Mouse (Mus musculus) midbrain, embryonic 15.5 days (tissue): ENCODE measurements around the gene Ntm. TPM values are rescaled to one million over a fixed set of nuclear protein-coding genes. Genes with fewer than 3 reads are reported as not detected.

Source experiments
- ATAC-seq: fragments of 200-750 bp; cut with Nextera tagmentation; replicated peaks from 2 replicates; pipeline ENCODE4 v1.8.0; 2017; ENCODE audit warnings: moderate TSS enrichment
- H3K27ac ChIP-seq: fragments of 300-500 bp; sonication (generic); 2 replicates; pipeline ENCODE4 v1.5.1; 2015; ENCODE audit warnings: mild to moderate bottlenecking, inconsistent platforms
- H3K27me3 ChIP-seq: fragments of 300-500 bp; sonication (generic); replicated peaks from 2 replicates; pipeline ENCODE4 v1.6.1; 2015; ENCODE audit warnings: inconsistent platforms
- H3K36me3 ChIP-seq: fragments of 300-500 bp; sonication (generic); replicated peaks from 2 replicates; pipeline ENCODE4 v1.6.1; 2015; ENCODE audit warnings: inconsistent platforms
- H3K4me1 ChIP-seq: fragments of 300-500 bp; sonication (generic); 2 replicates; pipeline ENCODE4 v1.6.1; 2015; ENCODE audit warnings: inconsistent platforms
- H3K4me2 ChIP-seq: fragments of 300-500 bp; sonication (generic); 2 replicates; pipeline ENCODE4 v1.6.1; 2015; ENCODE audit warnings: inconsistent platforms, mild to moderate bottlenecking, moderate library complexity
- H3K4me3 ChIP-seq: fragments of 300-500 bp; sonication (generic); 2 replicates; pipeline ENCODE4 v1.5.1; 2015; ENCODE audit warnings: mild to moderate bottlenecking, inconsistent platforms
- H3K9ac ChIP-seq: fragments of 300-500 bp; sonication (generic); 2 replicates; pipeline ENCODE4 v1.6.1; 2015; ENCODE audit warnings: mild to moderate bottlenecking, inconsistent platforms
- H3K9me3 ChIP-seq: fragments of 300-500 bp; sonication (generic); 2 replicates; pipeline ENCODE4 v1.6.1; 2016; ENCODE audit warnings: inconsistent platforms
- WGBS: fragments of 180-500 bp; shearing (Covaris S2); methylation state at CpG from one replicate; pipeline ENCODE4 v1.1.7; 2015; ENCODE audit warnings: mixed read lengths; 5-methylcytosine and 5-hydroxymethylcytosine counted together
- polyA plus RNA-seq: library from polyadenylated mRNA; unstranded; fragments of >200 nt; fragmentation: Nextera tagmentation; extraction: Ambion mirVana; gene quantifications from 2 replicates; pipeline ENCODE4 v1.2.1, GENCODE M21; 2015

Gene Ntm
- polyA plus RNA-seq, 1 experiment from 2014 or later = 246 TPM

DNA sequence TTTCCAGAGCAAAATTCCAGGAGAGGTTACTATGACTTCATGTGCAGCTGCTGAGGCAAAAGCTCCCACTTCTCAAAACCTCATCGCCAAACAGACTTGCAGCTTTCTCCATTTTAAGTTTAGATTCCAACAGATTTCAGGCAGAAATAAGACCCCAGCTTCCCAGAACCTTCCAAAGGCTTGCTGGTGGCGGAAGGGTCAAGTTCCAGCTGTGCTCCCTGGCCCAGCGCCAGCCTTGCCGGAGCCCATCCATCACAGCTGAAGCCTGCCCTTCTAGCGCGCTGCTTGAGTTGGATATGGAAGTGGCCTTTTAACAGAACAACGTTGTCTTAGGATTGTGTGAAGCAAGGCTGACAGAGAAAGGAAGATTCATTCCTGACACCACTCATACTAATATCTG, 534.6 kb downstream of the Ntm start:
- Histone ChIP-seq H3K27ac (0 out of 2 replicates have a peak overlapping the region, but pooled peaks have one; percentile 47), H3K36me3 (no peaks in the 10 kb centered on the region)
- no peak for ATAC-seq

GRCm38 (mm10) chr9:29426261-29426660, 536.7 kb downstream of the Ntm start:
- ATAC-seq = no peak
- Histone ChIP-seq H3K9ac (no peak overlapping the region), H3K4me2 (no peak overlapping the region), H3K9me3 (no peaks in the 10 kb centered on the region), H3K36me3 (no peaks in the 10 kb centered on the region), H3K4me3 (no peak overlapping the region), H3K27me3 (no peaks in the 10 kb centered on the region), H3K27ac (no peak overlapping the region), H3K4me1 (peaks cover 6% of the 10 kb centered on the region)
- WGBS = 92% methylated on average over 2 of the region's 2 CpGs

More for the DNA sequence above, 534.6 kb downstream of the Ntm start:
- Histone ChIP-seq H3K9me3 (no peaks in the 10 kb centered on the region), H3K9ac (no peak overlapping the region), H3K4me2 (no peak overlapping the region), H3K4me1 (peaks cover 11% of the 10 kb centered on the region), H3K27me3 (no peaks in the 10 kb centered on the region), H3K4me3 (no peak overlapping the region)
- WGBS = 24% methylated on average over 7 of the region's 7 CpGs

GRCm38 (mm10) chr9:29415578-29415977, 547.4 kb downstream of the Ntm start:
- Histone ChIP-seq H3K9ac (no peak overlapping the region), H3K27me3 (no peaks in the 10 kb centered on the region), H3K4me3 (no peak overlapping the region), H3K4me2 (no peak overlapping the region), H3K27ac (no peak overlapping the region), H3K36me3 (no peaks in the 10 kb centered on the region), H3K9me3 (no peaks in the 10 kb centered on the region), H3K4me1 (peaks cover 29% of the 10 kb centered on the region)
- no peak for ATAC-seq
- 72% methylated on average over 2 of the region's 2 CpGs for WGBS

- WGBS = 70% methylated on average over 4 of the region's 4 CpGs
- Histone ChIP-seq H3K4me2 (peak overlapping the region; percentile 85), H3K27me3 (no peaks in the 10 kb centered on the region), H3K36me3 (no peaks in the 10 kb centered on the region), H3K9me3 (no peaks in the 10 kb centered on the region), H3K4me3 (peak overlapping the region; percentile 51; the same call in 1 of the 2 replicates), H3K4me1 (peaks cover 33% of the 10 kb centered on the region), H3K27ac (peak overlapping the region; percentile 88; the same call in 1 of the 2 replicates), H3K9ac (peak overlapping the region; percentile 60; the same call in 1 of the 2 replicates)
- ATAC-seq = no peak
These were observed 549.8 kb downstream of the Ntm start for GRCm38 (mm10) chr9:29413126-29413525.

GRCm38 (mm10) chr9:29412181-29412771, 550.7 kb downstream of the Ntm start:
- Histone ChIP-seq H3K4me1 (peaks cover 33% of the 10 kb centered on the region), H3K9me3 (no peaks in the 10 kb centered on the region), H3K36me3 (no peaks in the 10 kb centered on the region), H3K9ac (peak overlapping the region; percentile 60), H3K4me3 (peak overlapping the region; percentile 51), H3K4me2 (peak overlapping the region; percentile 85), H3K27ac (peak overlapping the region; percentile 88), H3K27me3 (no peaks in the 10 kb centered on the region)
- WGBS = under 1% methylated on average over 61 of the region's 61 CpGs
- ATAC-seq = peak; percentile 81

- peak overlapping the region; percentile 85 for H3K4me2 ChIP-seq
- H3K9ac ChIP-seq = peak overlapping the region; percentile 60
- WGBS = under 1% methylated on average over 40 of the region's 40 CpGs
- H3K27me3 ChIP-seq = no peaks in the 10 kb centered on the region
- H3K36me3 ChIP-seq = no peaks in the 10 kb centered on the region
- peaks cover 33% of the 10 kb centered on the region for H3K4me1 ChIP-seq
- peak; percentile 55 for ATAC-seq
- peak overlapping the region; percentile 88 for H3K27ac ChIP-seq
- H3K9me3 ChIP-seq = no peaks in the 10 kb centered on the region
- peak overlapping the region; percentile 51 for H3K4me3 ChIP-seq
These were observed 551.3 kb downstream of the Ntm start for GRCm38 (mm10) chr9:29411408-29412180.

- 39% methylated on average over 10 of the region's 10 CpGs for WGBS
- no peak for ATAC-seq
- Histone ChIP-seq H3K4me2 (peak overlapping the region; percentile 85), H3K36me3 (no peaks in the 10 kb centered on the region), H3K27me3 (no peaks in the 10 kb centered on the region), H3K4me1 (peaks cover 30% of the 10 kb centered on the region), H3K4me3 (peak overlapping the region; percentile 51), H3K27ac (peak overlapping the region; percentile 88), H3K9ac (peak overlapping the region; percentile 60), H3K9me3 (no peaks in the 10 kb centered on the region)
These were observed 552.1 kb downstream of the Ntm start for GRCm38 (mm10) chr9:29410728-29411407.

GRCm38 (mm10) chr9:29410284-29410683, 552.7 kb downstream of the Ntm start:
- peak overlapping the region; percentile 60; the same call in 1 of the 2 replicates for H3K9ac ChIP-seq
- no peaks in the 10 kb centered on the region for H3K9me3 ChIP-seq
- no peak overlapping the region for H3K27ac ChIP-seq
- no peaks in the 10 kb centered on the region for H3K27me3 ChIP-seq
- peak overlapping the region; percentile 51 for H3K4me3 ChIP-seq
- peak overlapping the region; percentile 85 for H3K4me2 ChIP-seq
- no peaks in the 10 kb centered on the region for H3K36me3 ChIP-seq
- ATAC-seq = no peak
- H3K4me1 ChIP-seq = peaks cover 26% of the 10 kb centered on the region
- WGBS = 79% methylated on average over 6 of the region's 6 CpGs

DNA sequence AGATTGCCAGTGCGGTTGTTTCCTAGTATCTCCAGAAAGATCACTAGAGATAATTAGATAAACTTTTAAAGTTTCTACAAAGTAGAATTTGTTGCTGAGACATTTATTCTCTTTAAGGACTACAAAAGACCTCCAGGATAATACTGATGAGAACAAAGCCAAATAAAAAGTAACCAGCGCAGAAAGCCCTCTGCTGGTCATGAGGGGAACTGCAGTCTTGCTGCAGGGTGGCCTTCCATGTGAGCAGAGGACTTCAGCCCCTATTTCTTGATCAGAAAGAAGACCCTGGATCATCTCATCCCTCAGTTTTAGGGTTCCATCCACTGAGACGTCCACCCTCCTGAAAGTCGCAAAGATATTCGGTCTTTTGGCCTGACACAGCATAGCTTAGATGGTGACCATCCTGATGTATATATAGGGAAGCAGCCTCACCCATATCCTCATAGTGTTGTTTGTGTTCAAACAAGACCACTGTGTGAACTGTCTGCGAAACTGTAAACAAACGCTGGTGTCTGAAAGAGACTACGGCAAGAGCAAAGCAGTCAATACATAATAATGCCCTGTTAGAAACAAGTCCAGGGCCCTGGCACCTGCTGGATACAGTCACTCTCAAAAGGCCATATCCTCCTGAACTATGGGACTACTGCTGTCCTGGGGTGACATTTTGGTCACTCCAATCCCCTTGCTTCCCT, 553.6 kb downstream of the Ntm start:
- Histone ChIP-seq H3K4me3 (peak overlapping the region; percentile 51), H3K4me1 (peaks cover 24% of the 10 kb centered on the region), H3K36me3 (no peaks in the 10 kb centered on the region), H3K4me2 (peak overlapping the region; percentile 85), H3K9me3 (no peaks in the 10 kb centered on the region), H3K27me3 (no peaks in the 10 kb centered on the region), H3K9ac (no peak overlapping the region), H3K27ac (no peak overlapping the region)
- 55% methylated on average over 8 of the region's 8 CpGs for WGBS
- ATAC-seq = no peak

DNA sequence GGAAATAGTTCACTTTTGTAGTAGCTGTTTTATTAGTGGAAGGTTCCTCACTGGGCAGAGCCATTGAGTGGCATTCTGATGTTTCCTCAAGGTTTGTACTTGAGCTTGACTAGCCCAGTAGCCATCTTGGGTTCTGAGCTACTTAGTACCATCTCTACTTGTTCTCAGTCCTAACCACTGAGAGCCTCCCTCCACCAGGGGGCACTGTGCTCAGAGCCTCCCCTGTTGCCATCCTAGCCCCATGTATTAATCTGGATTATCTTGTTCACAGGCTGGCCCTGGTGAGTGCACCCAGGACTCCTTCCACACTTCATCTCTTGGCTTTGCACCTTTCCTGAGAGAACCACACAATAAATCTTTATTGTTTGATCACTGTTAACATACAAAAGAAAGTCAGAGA, 555.0 kb downstream of the Ntm start:
- Histone ChIP-seq H3K9ac (no peak overlapping the region), H3K27me3 (no peaks in the 10 kb centered on the region), H3K9me3 (no peaks in the 10 kb centered on the region), H3K27ac (no peak overlapping the region), H3K4me2 (no peak overlapping the region), H3K4me1 (peaks cover 18% of the 10 kb centered on the region), H3K36me3 (no peaks in the 10 kb centered on the region), H3K4me3 (no peak overlapping the region)
- no peak for ATAC-seq

GRCm38 (mm10) chr9:29406973-29407372, 556.0 kb downstream of the Ntm start:
- Histone ChIP-seq H3K4me3 (no peak overlapping the region), H3K4me2 (no peak overlapping the region), H3K9ac (no peak overlapping the region), H3K27ac (no peak overlapping the region), H3K4me1 (peaks cover 12% of the 10 kb centered on the region), H3K36me3 (no peaks in the 10 kb centered on the region), H3K27me3 (no peaks in the 10 kb centered on the region), H3K9me3 (no peaks in the 10 kb centered on the region)
- 95% methylated on average over 2 of the region's 2 CpGs for WGBS
- no peak for ATAC-seq

- Histone ChIP-seq H3K9ac (no peak overlapping the region), H3K4me2 (no peak overlapping the region), H3K36me3 (no peaks in the 10 kb centered on the region), H3K4me1 (peaks cover 9% of the 10 kb centered on the region), H3K4me3 (no peak overlapping the region), H3K27ac (no peak overlapping the region), H3K27me3 (no peaks in the 10 kb centered on the region), H3K9me3 (no peaks in the 10 kb centered on the region)
- 95% methylated on average over 1 of the region's 1 CpGs for whole genome bisulfite sequencing
- no peak for ATAC-seq
These were observed 556.9 kb downstream of the Ntm start for GRCm38 (mm10) chr9:29406046-29406445.
